Mouse (Mus musculus): ENCODE measurements around the gene Zfp940. TPM values are rescaled to one million over a fixed set of nuclear protein-coding genes. Genes with fewer than 3 reads are reported as not detected.
A peak's percentile ranks its signal among the peaks of the same experiment; 100 is the strongest.
"Not testable (repeated sequence)": the region's sequence is repeated elsewhere in the genome, so short reads cannot be mapped to it uniquely, and the experiment has no call there.

The Zfp940 gene
- polyA plus RNA-seq (2015; fragmentation: Nextera tagmentation; extraction: Ambion mirVana): 4.8 and 5.6 TPM in 2 replicates

DNA sequence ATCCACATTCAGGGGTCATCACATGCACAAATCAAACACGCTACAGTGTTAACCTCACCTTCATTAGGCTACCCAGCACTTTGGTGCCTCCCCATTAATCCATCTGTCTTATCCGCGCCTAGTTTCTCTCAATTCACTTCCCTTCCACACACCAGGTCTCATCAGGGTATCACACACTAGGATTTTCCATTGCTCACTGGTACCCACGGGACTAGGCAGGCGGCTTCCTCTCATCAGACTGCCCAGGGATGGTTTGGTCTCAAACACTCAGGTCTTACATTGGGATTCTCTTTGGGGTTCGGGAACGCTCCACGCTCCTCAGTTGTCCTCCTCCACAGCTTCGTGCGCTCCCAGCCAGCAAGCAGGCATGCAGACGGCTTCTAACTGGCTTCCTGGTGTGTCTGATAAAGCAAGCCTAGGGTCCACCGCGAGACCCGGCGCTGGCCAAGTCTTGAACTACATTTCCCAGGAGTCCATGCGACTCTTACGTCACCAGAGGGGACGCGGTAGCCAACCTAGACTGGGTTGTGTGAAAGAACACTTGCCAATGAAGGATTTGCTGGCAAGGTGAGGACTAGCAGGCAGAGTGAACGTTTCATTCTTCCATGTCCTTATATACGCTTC lies at the start of gene Zfp940:
TSS of gene Zfp940 (minus strand) at position 451 of the 624 bp plus-strand sequence.
- peaks cover 5% of the 10 kb centered on the region; the same call in 1 of the 2 replicates for H3K36me3 ChIP-seq
- H3K27me3 ChIP-seq: no peaks in the 10 kb centered on the region
- H3K4me2 ChIP-seq (replicated peaks): peak within 1 kb of the TSS; percentile 70
- H3K27ac ChIP-seq (replicated peaks): no peak within 1 kb of the TSS
- peaks cover 6% of the 10 kb centered on the region; the same call in 1 of the 2 replicates for H3K4me1 ChIP-seq
- H3K9ac ChIP-seq: peak within 1 kb of the TSS; percentile 45
- H3K4me3 ChIP-seq (replicated peaks): peak within 1 kb of the TSS; percentile 63
- peak; percentile 89 for ATAC-seq (ENCODE audit: insufficient number of reproducible peaks, low FRiP score, low TSS enrichment, low read depth)
- 1% methylated on average over 21 of the region's 21 CpGs for WGBS
- H3K9me3 ChIP-seq (replicated peaks): no peaks in the 10 kb centered on the region

DNA sequence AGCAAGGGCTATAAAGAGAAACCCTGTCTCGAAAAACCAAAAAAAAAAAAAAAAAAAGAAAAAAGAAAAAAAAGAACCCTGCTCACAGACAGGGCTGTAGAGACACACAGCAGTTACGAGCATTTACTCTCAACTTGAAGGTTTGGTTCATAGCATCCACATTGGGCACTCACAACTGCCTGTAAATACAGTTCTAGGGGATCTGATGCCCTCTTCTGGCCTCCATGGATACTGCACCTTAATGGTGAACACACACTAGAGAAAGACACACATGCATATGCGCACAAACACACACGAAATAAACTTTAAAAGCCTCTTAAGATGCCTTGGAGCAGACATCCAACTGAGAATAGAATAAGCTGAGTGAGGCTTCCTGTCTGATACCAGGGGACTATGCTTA lies 44.9 kb upstream of the Zfp940 start:
- ATAC-seq (ENCODE audit: insufficient number of reproducible peaks, low FRiP score, low TSS enrichment, low read depth): no peak
- Histone ChIP-seq H3K27me3 (no peaks in the 10 kb centered on the region), H3K4me1 (no peaks in the 10 kb centered on the region), H3K9ac (no peak overlapping the region), H3K9me3 (replicated peaks) (peaks cover 31% of the 10 kb centered on the region), H3K27ac (replicated peaks) (no peak overlapping the region), H3K4me2 (replicated peaks) (no peak overlapping the region), H3K36me3 (peaks cover 86% of the 10 kb centered on the region), H3K4me3 (replicated peaks) (no peak overlapping the region)
- WGBS: 91% methylated on average over 4 of the region's 4 CpGs

DNA sequence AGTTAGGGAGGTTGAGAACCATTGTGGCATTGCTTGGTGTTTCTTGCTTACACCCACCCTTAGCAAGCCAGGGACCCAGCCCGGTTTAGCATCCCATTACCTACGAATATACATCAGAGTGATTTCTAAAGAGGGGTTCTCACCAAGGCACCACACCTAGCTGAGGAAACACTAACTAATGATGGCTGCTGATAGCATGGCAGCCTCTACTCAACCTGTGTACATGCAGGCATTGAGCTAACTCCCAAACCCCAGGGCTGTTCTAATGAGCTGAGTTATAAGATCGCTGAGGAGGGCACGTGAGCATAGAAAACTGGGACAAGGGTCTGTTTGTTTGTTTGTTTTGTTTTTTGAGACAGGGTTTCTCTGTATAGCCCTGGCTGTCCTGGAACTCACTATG lies 39.3 kb upstream of the Zfp940 start:
- peaks cover 75% of the 10 kb centered on the region for H3K36me3 ChIP-seq
- peaks cover 43% of the 10 kb centered on the region for H3K9me3 ChIP-seq (replicated peaks)
- H3K27ac ChIP-seq (replicated peaks): no peak overlapping the region
- H3K4me2 ChIP-seq (replicated peaks): no peak overlapping the region
- no peak overlapping the region for H3K9ac ChIP-seq
- H3K4me1 ChIP-seq: no peaks in the 10 kb centered on the region
- WGBS: 98% methylated on average over 4 of the region's 4 CpGs
- H3K27me3 ChIP-seq: no peaks in the 10 kb centered on the region
- ATAC-seq (ENCODE audit: insufficient number of reproducible peaks, low FRiP score, low TSS enrichment, low read depth): no peak
- no peak overlapping the region for H3K4me3 ChIP-seq (replicated peaks)

DNA sequence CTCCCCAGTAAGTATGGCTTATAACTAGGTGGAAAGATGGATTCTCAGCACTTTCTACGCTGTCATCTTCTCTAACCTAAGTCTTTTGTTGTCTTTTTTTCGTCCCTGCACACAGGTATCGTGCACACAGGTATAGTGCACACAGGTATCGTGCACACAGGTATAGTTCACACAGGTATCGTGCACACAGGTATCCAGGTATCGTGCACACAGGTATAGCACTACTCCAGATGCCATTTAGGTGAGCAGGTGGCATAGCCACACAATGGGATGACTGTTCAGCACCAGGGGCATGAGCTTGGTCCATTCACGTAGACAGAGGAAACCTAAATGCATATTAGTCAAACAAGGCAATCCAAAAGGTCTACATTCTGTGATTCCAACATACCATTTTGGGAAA lies 37.0 kb upstream of the Zfp940 start:
- no peak overlapping the region for H3K27ac ChIP-seq (replicated peaks)
- H3K4me2 ChIP-seq (replicated peaks): no peak overlapping the region
- no peaks in the 10 kb centered on the region for H3K27me3 ChIP-seq
- peaks cover 34% of the 10 kb centered on the region for H3K9me3 ChIP-seq (replicated peaks)
- H3K36me3 ChIP-seq: peaks cover 53% of the 10 kb centered on the region
- H3K4me3 ChIP-seq (replicated peaks): no peak overlapping the region
- H3K4me1 ChIP-seq: no peaks in the 10 kb centered on the region
- 95% methylated on average over 7 of the region's 7 CpGs for WGBS
- no peak for ATAC-seq (ENCODE audit: insufficient number of reproducible peaks, low FRiP score, low TSS enrichment, low read depth)
- no peak overlapping the region for H3K9ac ChIP-seq

DNA sequence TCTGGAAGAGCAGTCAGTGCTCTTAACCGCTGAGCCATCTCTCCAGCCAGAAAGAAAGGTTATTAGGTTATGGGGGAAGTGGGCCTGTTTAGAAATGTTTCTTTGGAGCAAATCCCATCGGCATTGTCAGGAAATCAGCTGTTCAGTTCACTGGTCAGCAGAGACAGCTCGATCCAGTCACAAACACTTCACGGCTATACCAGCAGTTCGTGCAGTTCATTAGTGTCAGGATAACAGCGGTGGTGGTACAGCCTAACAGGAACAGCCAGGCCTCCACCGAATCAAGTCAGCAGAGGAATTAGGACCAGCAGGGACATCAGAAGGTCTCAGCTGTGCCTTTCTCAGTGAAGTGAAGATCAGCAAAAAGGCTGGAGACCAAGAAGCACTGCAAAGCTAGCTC lies 27.4 kb upstream of the Zfp940 start:
- Histone ChIP-seq H3K4me1 (no peaks in the 10 kb centered on the region), H3K27ac (replicated peaks) (no peak overlapping the region), H3K36me3 (peaks cover 10% of the 10 kb centered on the region), H3K9me3 (replicated peaks) (peaks cover 17% of the 10 kb centered on the region; the same call in 1 of the 2 replicates), H3K9ac (no peak overlapping the region), H3K27me3 (no peaks in the 10 kb centered on the region), H3K4me2 (replicated peaks) (no peak overlapping the region), H3K4me3 (replicated peaks) (no peak overlapping the region)
- ATAC-seq (ENCODE audit: insufficient number of reproducible peaks, low FRiP score, low TSS enrichment, low read depth): no peak
- 87% methylated on average over 7 of the region's 7 CpGs for WGBS

DNA sequence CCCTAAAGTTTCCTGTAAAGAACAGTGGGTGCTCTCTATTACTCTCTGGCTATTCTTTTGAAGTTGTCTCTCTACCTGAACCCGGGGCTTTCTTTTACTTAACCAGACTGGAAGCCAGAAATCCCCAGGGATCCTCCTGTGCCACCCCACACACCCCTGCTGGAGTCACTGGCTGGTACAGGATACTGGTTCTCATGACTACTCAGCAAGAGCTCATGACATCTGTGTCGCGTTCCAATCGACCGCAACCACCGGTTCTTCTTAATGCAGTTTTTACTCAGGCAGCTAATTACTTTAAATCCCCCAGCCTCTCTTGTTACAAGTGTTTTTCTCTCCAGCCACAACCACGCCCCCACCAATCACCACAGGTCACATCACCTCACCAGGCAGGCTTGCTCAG lies 26.6 kb upstream of the Zfp940 start:
- Histone ChIP-seq H3K36me3 (peaks cover 19% of the 10 kb centered on the region), H3K4me1 (no peaks in the 10 kb centered on the region), H3K9ac (no peak overlapping the region), H3K27me3 (no peaks in the 10 kb centered on the region), H3K27ac (replicated peaks) (no peak overlapping the region), H3K9me3 (replicated peaks) (peaks cover 25% of the 10 kb centered on the region), H3K4me3 (replicated peaks) (no peak overlapping the region), H3K4me2 (replicated peaks) (no peak overlapping the region)
- ATAC-seq (ENCODE audit: insufficient number of reproducible peaks, low FRiP score, low TSS enrichment, low read depth): peak; percentile 60; the same call in 1 of the 2 replicates
- 28% methylated on average over 7 of the region's 7 CpGs for WGBS

DNA sequence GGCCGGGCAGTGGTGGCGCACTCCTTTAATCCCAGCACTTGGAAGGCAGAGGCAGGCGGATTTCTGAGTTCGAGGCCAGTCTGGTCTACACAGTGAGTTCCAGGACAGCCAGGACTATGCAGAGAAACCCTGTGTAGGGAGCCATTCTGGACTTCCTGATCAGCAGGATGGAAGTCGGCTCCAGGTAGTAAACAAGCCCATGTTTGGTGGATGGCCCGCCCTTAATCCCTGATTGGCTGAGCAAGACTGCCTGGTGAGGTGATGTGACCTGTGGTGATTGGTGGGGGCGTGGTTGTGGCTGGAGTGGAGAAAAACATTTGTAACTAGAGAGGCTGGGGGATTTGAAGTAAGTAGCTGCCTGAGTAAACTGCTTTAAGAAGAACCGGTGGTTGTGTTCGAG lies 24.1 kb upstream of the Zfp940 start:
- H3K27me3 ChIP-seq; H3K4me3 ChIP-seq (replicated peaks); H3K4me1 ChIP-seq; H3K4me2 ChIP-seq (replicated peaks); H3K27ac ChIP-seq (replicated peaks); H3K9ac ChIP-seq; ATAC-seq (ENCODE audit: insufficient number of reproducible peaks, low FRiP score, low TSS enrichment, low read depth): not testable (repeated sequence)
- WGBS: 93% methylated on average over 9 of the region's 9 CpGs
- peaks cover 30% of the 10 kb centered on the region for H3K9me3 ChIP-seq (replicated peaks)
- H3K36me3 ChIP-seq: peaks cover 36% of the 10 kb centered on the region

DNA sequence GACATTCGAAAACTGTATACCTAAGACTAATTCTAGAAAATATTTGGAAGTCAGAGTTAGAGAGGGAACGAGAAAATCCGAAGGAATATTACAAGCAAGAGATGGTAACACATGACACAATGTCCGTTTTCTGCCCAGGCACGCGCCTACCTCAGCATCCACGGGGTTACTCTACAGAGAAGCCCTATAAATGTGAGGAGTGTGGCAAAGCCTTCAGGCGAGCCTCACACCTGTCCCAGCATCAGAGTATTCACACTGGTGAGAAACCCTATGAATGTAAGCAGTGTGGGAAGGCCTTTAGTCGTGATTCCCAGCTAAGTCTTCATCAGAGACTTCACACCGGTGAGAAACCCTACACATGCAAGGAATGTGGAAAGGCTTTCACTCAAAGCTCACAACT lies 20.8 kb upstream of the Zfp940 start:
- H3K4me1 ChIP-seq: no peaks in the 10 kb centered on the region
- H3K4me3 ChIP-seq (replicated peaks): no peak overlapping the region
- H3K9ac ChIP-seq: no peak overlapping the region
- peaks cover 30% of the 10 kb centered on the region for H3K9me3 ChIP-seq (replicated peaks)
- H3K27me3 ChIP-seq: no peaks in the 10 kb centered on the region
- 91% methylated on average over 10 of the region's 10 CpGs for WGBS
- no peak overlapping the region for H3K27ac ChIP-seq (replicated peaks)
- H3K36me3 ChIP-seq: peaks cover 46% of the 10 kb centered on the region
- ATAC-seq (ENCODE audit: insufficient number of reproducible peaks, low FRiP score, low TSS enrichment, low read depth): no peak
- no peak overlapping the region for H3K4me2 ChIP-seq (replicated peaks)

DNA sequence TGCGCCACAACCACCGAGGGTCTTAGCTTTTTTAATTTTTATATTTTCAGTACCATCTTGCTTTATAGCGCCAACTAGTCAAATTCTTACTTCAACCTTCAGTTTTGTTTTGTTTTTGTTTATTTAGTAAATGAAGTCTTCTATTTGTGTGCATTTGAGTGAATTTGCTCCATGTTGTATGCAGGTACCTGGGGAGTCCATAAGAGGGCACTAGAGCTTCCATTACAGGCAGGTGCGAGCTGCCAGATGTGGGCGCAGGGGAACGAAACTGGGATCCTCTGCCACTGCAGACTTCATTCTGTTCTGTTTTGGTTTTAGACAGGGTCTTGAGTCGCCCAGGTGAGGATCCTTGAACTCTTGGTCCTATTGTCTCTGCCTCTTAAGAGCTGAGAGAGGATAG lies 8.2 kb upstream of the Zfp940 start:
- no peaks in the 10 kb centered on the region for H3K27me3 ChIP-seq
- H3K27ac ChIP-seq (replicated peaks): no peak overlapping the region
- H3K4me1 ChIP-seq: peaks cover 6% of the 10 kb centered on the region; the same call in 1 of the 2 replicates
- no peak overlapping the region for H3K4me2 ChIP-seq (replicated peaks)
- WGBS: 89% methylated on average over 7 of the region's 7 CpGs
- H3K36me3 ChIP-seq: no peaks in the 10 kb centered on the region
- no peak overlapping the region for H3K4me3 ChIP-seq (replicated peaks)
- no peak overlapping the region for H3K9ac ChIP-seq
- H3K9me3 ChIP-seq (replicated peaks): no peaks in the 10 kb centered on the region
- no peak for ATAC-seq (ENCODE audit: insufficient number of reproducible peaks, low FRiP score, low TSS enrichment, low read depth)

DNA sequence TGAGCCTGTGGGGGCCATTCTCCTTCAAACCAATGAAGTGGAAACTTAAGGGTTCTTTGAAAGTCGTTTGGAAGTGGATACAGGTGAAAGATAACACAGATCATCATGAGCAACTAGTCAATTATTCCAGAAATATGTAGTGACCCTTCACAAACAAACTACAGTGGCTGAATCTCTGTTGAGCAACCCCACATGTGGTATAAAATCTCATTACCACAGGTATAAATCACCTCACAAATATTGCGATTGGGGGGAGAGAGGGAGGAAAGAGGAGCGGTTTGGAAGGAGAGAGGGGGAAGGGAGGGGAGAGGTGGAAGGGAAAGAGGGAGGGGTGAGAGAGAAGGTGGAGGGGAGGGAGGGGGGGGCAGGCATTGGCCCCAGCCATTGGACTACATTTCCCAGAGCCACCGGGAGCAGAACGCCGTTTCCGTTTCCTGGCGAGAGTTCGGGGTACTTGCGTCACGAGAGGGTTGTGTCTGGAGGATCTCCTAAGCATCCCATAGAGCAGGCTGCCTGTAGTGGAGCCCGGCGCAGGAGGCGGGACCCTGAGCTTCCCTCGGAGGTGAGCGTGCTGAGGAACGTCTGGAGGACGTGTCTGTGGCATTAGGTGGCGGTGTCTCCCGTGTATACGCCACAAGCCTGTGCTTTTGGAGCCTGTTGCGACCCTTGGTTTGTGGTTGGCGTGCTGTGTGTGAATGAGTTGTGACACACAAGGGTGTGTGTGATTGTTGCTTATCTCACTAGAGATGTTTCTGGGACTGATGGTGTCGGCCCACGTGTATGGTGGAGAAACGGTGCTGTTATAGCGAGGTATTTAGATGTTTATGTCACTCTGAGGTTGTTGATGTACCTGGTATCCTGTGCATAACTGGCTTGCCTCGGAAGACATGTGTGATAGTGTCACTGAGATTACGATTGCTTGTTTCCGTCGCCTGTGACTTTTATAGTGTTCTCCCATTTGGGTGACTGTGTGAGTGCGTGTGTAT lies 6.4 kb upstream of the Zfp940 start, which contains the start of gene Zfp420:
TSS of gene Zfp420 (plus strand) at position 448 of the 986 bp plus-strand sequence.
- Histone ChIP-seq H3K9ac (peak within 1 kb of the TSS; percentile 64), H3K27ac (replicated peaks) (peak within 1 kb of the TSS; percentile 17; the same call in 1 of the 2 replicates), H3K36me3 (no peaks in the 10 kb centered on the region), H3K4me3 (replicated peaks) (peak within 1 kb of the TSS; percentile 67), H3K27me3 (no peaks in the 10 kb centered on the region), H3K9me3 (replicated peaks) (no peaks in the 10 kb centered on the region), H3K4me2 (replicated peaks) (peak within 1 kb of the TSS; percentile 75), H3K4me1 (peaks cover 6% of the 10 kb centered on the region; the same call in 1 of the 2 replicates)
- 5% methylated on average over 32 of the region's 32 CpGs for WGBS
- peak; percentile 95 for ATAC-seq (ENCODE audit: insufficient number of reproducible peaks, low FRiP score, low TSS enrichment, low read depth)

DNA sequence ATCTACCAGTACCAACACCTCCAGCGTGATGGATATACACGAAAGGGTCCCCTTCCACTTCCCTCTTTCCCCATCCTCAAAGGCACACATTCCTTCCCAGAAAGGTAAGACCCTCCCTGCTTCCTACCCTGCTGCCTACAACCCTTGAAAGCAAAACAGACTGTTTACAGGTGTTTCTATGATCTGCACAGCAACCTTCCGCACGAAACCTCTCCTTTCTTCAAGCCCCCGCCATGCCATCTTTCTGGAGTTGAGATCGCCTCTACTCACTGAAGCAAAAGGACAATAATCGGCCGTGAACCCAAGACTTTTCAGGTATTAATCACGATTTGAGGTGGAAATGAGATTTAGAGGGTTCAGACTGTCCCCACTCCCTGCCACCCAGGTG lies 644 bp downstream of the Zfp940 start:
- Histone ChIP-seq H3K4me3 (replicated peaks) (peak overlapping the region; percentile 63), H3K27ac (replicated peaks) (no peak overlapping the region), H3K36me3 (peaks cover 5% of the 10 kb centered on the region; the same call in 1 of the 2 replicates), H3K4me1 (peaks cover 6% of the 10 kb centered on the region; the same call in 1 of the 2 replicates), H3K9me3 (replicated peaks) (no peaks in the 10 kb centered on the region), H3K27me3 (no peaks in the 10 kb centered on the region), H3K4me2 (replicated peaks) (peak overlapping the region; percentile 70), H3K9ac (peak overlapping the region; percentile 45)
- no peak for ATAC-seq (ENCODE audit: insufficient number of reproducible peaks, low FRiP score, low TSS enrichment, low read depth)
- WGBS: 55% methylated on average over 9 of the region's 9 CpGs
